Mouse (Mus musculus) forebrain, embryonic 13.5 days (tissue): ENCODE results near the gene Ctsc. TPM values are rescaled to one million over a fixed set of nuclear protein-coding genes. Genes with fewer than 3 reads are reported as not detected.

Experiments used
- ATAC-seq: fragments of 200-750 bp; cut with Nextera tagmentation; 2 replicates; pipeline ENCODE4 v1.8.0; 2017
- H3K27ac ChIP-seq: fragments of 300-500 bp; sonication (generic); 2 replicates; pipeline ENCODE4 v1.5.1; 2015; ENCODE audit warnings: inconsistent platforms, mild to moderate bottlenecking, moderate library complexity
- H3K27me3 ChIP-seq: fragments of 300-500 bp; sonication (generic); 2 replicates; pipeline ENCODE4 v1.6.1; 2015; ENCODE audit warnings: mild to moderate bottlenecking, inconsistent platforms
- H3K36me3 ChIP-seq: fragments of 300-500 bp; sonication (generic); 2 replicates; pipeline ENCODE4 v1.6.1; 2015; ENCODE audit warnings: mild to moderate bottlenecking, inconsistent platforms; ENCODE audit not compliant: poor library complexity, severe bottlenecking
- H3K4me1 ChIP-seq: fragments of 300-500 bp; sonication (generic); 2 replicates; pipeline ENCODE4 v1.6.1; 2015; ENCODE audit warnings: inconsistent platforms
- H3K4me2 ChIP-seq: fragments of 300-500 bp; sonication (generic); 2 replicates; pipeline ENCODE4 v1.6.1; 2015; ENCODE audit warnings: inconsistent platforms, mild to moderate bottlenecking, moderate library complexity
- H3K4me3 ChIP-seq: fragments of 300-500 bp; sonication (generic); 2 replicates; pipeline ENCODE4 v1.5.1; 2015; ENCODE audit warnings: mild to moderate bottlenecking, inconsistent platforms
- H3K9ac ChIP-seq: fragments of 300-500 bp; sonication (generic); 2 replicates; pipeline ENCODE4 v1.6.1; 2015; ENCODE audit warnings: mild to moderate bottlenecking, inconsistent platforms
- H3K9me3 ChIP-seq: fragments of 300-500 bp; sonication (generic); replicated peaks from 2 replicates; pipeline ENCODE4 v1.6.1; 2016; ENCODE audit warnings: inconsistent platforms
- WGBS: fragments of 180-500 bp; shearing (Covaris S2); methylation state at CpG from one replicate; pipeline ENCODE4 v1.1.7; 2015; 5-methylcytosine and 5-hydroxymethylcytosine counted together
- polyA plus RNA-seq: library from polyadenylated mRNA; unstranded; fragments of >200 nt; fragmentation: Nextera tagmentation; extraction: Ambion mirVana; gene quantifications from 2 replicates; pipeline ENCODE4 v1.2.1, GENCODE M21; 2015

Gene Ctsc
- polyA plus RNA-seq, 1 experiment from 2014 or later = 10.1 TPM

- no peak for ATAC-seq
- WGBS = 84% methylated on average over 3 of the region's 3 CpGs
These were observed 28.8 kb downstream of the Ctsc start for GRCm38 (mm10) chr7:88306725-88307124.

GRCm38 (mm10) chr7:88310398-88311180, 32.7 kb downstream of the Ctsc start:
- 91% methylated on average over 3 of the region's 3 CpGs for WGBS
- H3K27ac ChIP-seq = no peak overlapping the region
- H3K9ac ChIP-seq = no peak overlapping the region
- H3K4me2 ChIP-seq = no peak overlapping the region
- no peaks in the 10 kb centered on the region for H3K27me3 ChIP-seq
- no peak overlapping the region for H3K4me3 ChIP-seq
- H3K36me3 ChIP-seq = no peaks in the 10 kb centered on the region
- H3K9me3 ChIP-seq = no peaks in the 10 kb centered on the region
- H3K4me1 ChIP-seq = no peaks in the 10 kb centered on the region
- ATAC-seq = no peak

More at GRCm38 (mm10) chr7:88306725-88307124, 28.8 kb downstream of the Ctsc start:
- Histone ChIP-seq H3K27ac (no peak overlapping the region), H3K9me3 (no peaks in the 10 kb centered on the region), H3K4me1 (no peaks in the 10 kb centered on the region), H3K27me3 (no peaks in the 10 kb centered on the region), H3K4me3 (no peak overlapping the region), H3K36me3 (no peaks in the 10 kb centered on the region), H3K4me2 (no peak overlapping the region), H3K9ac (no peak overlapping the region)

- Histone ChIP-seq H3K36me3 (no peaks in the 10 kb centered on the region), H3K9me3 (no peaks in the 10 kb centered on the region), H3K27me3 (no peaks in the 10 kb centered on the region), H3K9ac (no peak overlapping the region), H3K4me1 (no peaks in the 10 kb centered on the region), H3K4me3 (no peak overlapping the region), H3K4me2 (no peak overlapping the region), H3K27ac (no peak overlapping the region)
- no peak for ATAC-seq
- WGBS = 81% methylated on average over 3 of the region's 3 CpGs
These were observed 38.5 kb downstream of the Ctsc start for GRCm38 (mm10) chr7:88316408-88316807.

GRCm38 (mm10) chr7:88318474-88318873, 40.6 kb downstream of the Ctsc start:
- 84% methylated on average over 1 of the region's 1 CpGs for WGBS
- ATAC-seq = no peak
- no peaks in the 10 kb centered on the region for H3K9me3 ChIP-seq
- H3K4me1 ChIP-seq = no peaks in the 10 kb centered on the region
- H3K27me3 ChIP-seq = no peaks in the 10 kb centered on the region
- H3K9ac ChIP-seq = no peak overlapping the region
- no peaks in the 10 kb centered on the region for H3K36me3 ChIP-seq
- H3K4me2 ChIP-seq = no peak overlapping the region
- H3K27ac ChIP-seq = no peak overlapping the region
- no peak overlapping the region for H3K4me3 ChIP-seq

- Histone ChIP-seq H3K27ac (no peak overlapping the region), H3K4me1 (no peaks in the 10 kb centered on the region), H3K36me3 (no peaks in the 10 kb centered on the region), H3K4me2 (no peak overlapping the region), H3K9ac (no peak overlapping the region), H3K27me3 (no peaks in the 10 kb centered on the region), H3K4me3 (no peak overlapping the region), H3K9me3 (no peaks in the 10 kb centered on the region)
- no peak for ATAC-seq
- whole genome bisulfite sequencing = 85% methylated on average over 2 of the region's 2 CpGs
These were observed 41.0 kb downstream of the Ctsc start for GRCm38 (mm10) chr7:88318904-88319303.

- H3K4me3 ChIP-seq = no peak overlapping the region
- no peak overlapping the region for H3K4me2 ChIP-seq
- no peak overlapping the region for H3K27ac ChIP-seq
- 89% methylated on average over 3 of the region's 3 CpGs for WGBS
- H3K27me3 ChIP-seq = no peaks in the 10 kb centered on the region
- no peaks in the 10 kb centered on the region for H3K36me3 ChIP-seq
- H3K9ac ChIP-seq = no peak overlapping the region
- no peak for ATAC-seq
- H3K9me3 ChIP-seq = no peaks in the 10 kb centered on the region
- H3K4me1 ChIP-seq = no peaks in the 10 kb centered on the region
These were observed 41.7 kb downstream of the Ctsc start for GRCm38 (mm10) chr7:88319414-88320140.

- Histone ChIP-seq H3K4me2 (no peak overlapping the region), H3K27me3 (no peaks in the 10 kb centered on the region), H3K9ac (no peak overlapping the region), H3K4me3 (no peak overlapping the region), H3K9me3 (no peaks in the 10 kb centered on the region), H3K27ac (no peak overlapping the region), H3K4me1 (no peaks in the 10 kb centered on the region), H3K36me3 (no peaks in the 10 kb centered on the region)
- WGBS = 59% methylated on average over 12 of the region's 12 CpGs
- peak; percentile 77 for ATAC-seq
These were observed 42.9 kb downstream of the Ctsc start for GRCm38 (mm10) chr7:88320628-88321336.

- Histone ChIP-seq H3K9ac (no peak overlapping the region), H3K27ac (no peak overlapping the region), H3K9me3 (no peaks in the 10 kb centered on the region), H3K4me3 (no peak overlapping the region), H3K27me3 (no peaks in the 10 kb centered on the region), H3K36me3 (no peaks in the 10 kb centered on the region), H3K4me2 (no peak overlapping the region), H3K4me1 (no peaks in the 10 kb centered on the region)
- WGBS = 91% methylated on average over 2 of the region's 2 CpGs
- ATAC-seq = no peak
These were observed 44.5 kb downstream of the Ctsc start for GRCm38 (mm10) chr7:88322431-88322830.

- ATAC-seq = no peak
- H3K9ac ChIP-seq = no peak overlapping the region
- H3K27ac ChIP-seq = no peak overlapping the region
- no peaks in the 10 kb centered on the region for H3K36me3 ChIP-seq
- H3K4me1 ChIP-seq = no peaks in the 10 kb centered on the region
- H3K4me2 ChIP-seq = no peak overlapping the region
- no peak overlapping the region for H3K4me3 ChIP-seq
- H3K27me3 ChIP-seq = no peaks in the 10 kb centered on the region
- H3K9me3 ChIP-seq = no peaks in the 10 kb centered on the region
These were observed 49.6 kb downstream of the Ctsc start for GRCm38 (mm10) chr7:88327495-88327894.

- H3K36me3 ChIP-seq = no peaks in the 10 kb centered on the region
- no peak for ATAC-seq
- H3K9ac ChIP-seq = no peak overlapping the region
- no peaks in the 10 kb centered on the region for H3K4me1 ChIP-seq
- no peak overlapping the region for H3K4me2 ChIP-seq
- no peaks in the 10 kb centered on the region for H3K27me3 ChIP-seq
- H3K27ac ChIP-seq = no peak overlapping the region
- no peak overlapping the region for H3K4me3 ChIP-seq
- no peaks in the 10 kb centered on the region for H3K9me3 ChIP-seq
These were observed 65.9 kb downstream of the Ctsc start for GRCm38 (mm10) chr7:88343828-88344227.

GRCm38 (mm10) chr7:88346035-88346434, 68.2 kb downstream of the Ctsc start:
- H3K27me3 ChIP-seq = no peaks in the 10 kb centered on the region
- no peaks in the 10 kb centered on the region for H3K4me1 ChIP-seq
- no peak overlapping the region for H3K4me3 ChIP-seq
- ATAC-seq = no peak
- no peaks in the 10 kb centered on the region for H3K36me3 ChIP-seq
- no peaks in the 10 kb centered on the region for H3K9me3 ChIP-seq
- H3K4me2 ChIP-seq = no peak overlapping the region
- H3K27ac ChIP-seq = no peak overlapping the region
- H3K9ac ChIP-seq = no peak overlapping the region
- 87% methylated on average over 1 of the region's 1 CpGs for WGBS
